Mouse (Mus musculus) forebrain, embryonic 16.5 days (tissue): Measurements from ENCODE around the gene Gnl1. TPM values are rescaled to one million over a fixed set of nuclear protein-coding genes. Genes with fewer than 3 reads are reported as not detected.
A peak's percentile ranks its signal among the peaks of the same experiment; 100 is the strongest.

Source experiments
- ATAC-seq: fragments of 200-750 bp; cut with Nextera tagmentation; 2 replicates; pipeline ENCODE4 v1.8.0; 2017; ENCODE audit warnings: mild to moderate bottlenecking, moderate library complexity
- H3K27ac ChIP-seq: fragments of 300-500 bp; sonication (generic); 2 replicates; pipeline ENCODE4 v1.5.1; 2014; ENCODE audit warnings: low read length, control low read depth
- H3K27me3 ChIP-seq: fragments of 300-500 bp; sonication (generic); replicated peaks from 2 replicates; pipeline ENCODE4 v1.6.1; 2014; ENCODE audit warnings: low read length; ENCODE audit not compliant: control insufficient read depth, insufficient read depth
- H3K36me3 ChIP-seq: fragments of 300-500 bp; sonication (generic); 2 replicates; pipeline ENCODE4 v1.6.1; 2014; ENCODE audit not compliant: control insufficient read depth, insufficient read depth
- H3K4me1 ChIP-seq: fragments of 300-500 bp; sonication (generic); replicated peaks from 2 replicates; pipeline ENCODE4 v1.6.1; 2014; ENCODE audit warnings: low read length; ENCODE audit not compliant: control insufficient read depth, insufficient read depth
- H3K4me2 ChIP-seq: fragments of 300-500 bp; sonication (generic); 2 replicates; pipeline ENCODE4 v1.6.1; 2014; ENCODE audit warnings: mild to moderate bottlenecking, low read length, control low read depth
- H3K4me3 ChIP-seq: fragments of 300-500 bp; sonication (generic); replicated peaks from 2 replicates; pipeline ENCODE4 v1.5.1; 2014; ENCODE audit warnings: mild to moderate bottlenecking, low read length, control low read depth
- H3K9ac ChIP-seq: fragments of 300-500 bp; sonication (generic); replicated peaks from 2 replicates; pipeline ENCODE4 v1.6.1; 2014; ENCODE audit warnings: low read depth, low read length, control low read depth
- H3K9me3 ChIP-seq: fragments of 300-500 bp; sonication (generic); 2 replicates; pipeline ENCODE4 v1.6.1; 2016; ENCODE audit warnings: low read length; ENCODE audit not compliant: control insufficient read depth
- WGBS: fragments of 180-500 bp; shearing (Covaris S2); extraction: QIAGEN DNeasy Blood & Tissue Kit; methylation state at CpG from one replicate; pipeline ENCODE4 v1.1.7; 2014; 5-methylcytosine and 5-hydroxymethylcytosine counted together
- polyA plus RNA-seq: library from polyadenylated mRNA; unstranded; fragments of >200 nt; fragmentation: Nextera tagmentation; extraction: Ambion mirVana; gene quantifications from 2 replicates; pipeline ENCODE4 v1.2.1, GENCODE M21; 2015

Gnl1 gene
- polyA plus RNA-seq, 1 experiment from 2014 or later, result 65.6 TPM

DNA sequence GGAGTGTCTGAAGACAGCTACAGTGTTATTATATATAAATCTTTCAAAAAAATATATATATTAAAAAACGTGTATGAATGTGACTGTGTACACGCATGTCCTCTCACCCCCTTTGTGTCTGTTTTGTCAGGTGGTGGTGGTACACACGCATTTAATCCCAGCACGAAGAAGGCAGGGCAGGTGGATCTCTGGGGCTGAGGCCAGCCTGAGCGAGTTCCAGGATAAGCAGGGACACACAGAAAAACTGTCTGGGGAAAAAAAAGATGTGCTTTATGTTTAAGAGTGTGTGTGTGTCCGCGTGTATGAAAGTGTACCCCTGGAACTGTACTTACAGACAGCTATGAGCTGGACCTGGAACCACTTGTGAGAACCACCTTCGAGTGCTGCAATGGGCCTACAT lies 25.0 kb upstream of the Gnl1 start:
- peaks cover 37% of the 10 kb centered on the region for H3K36me3 ChIP-seq
- WGBS, result 80% methylated on average over 8 of the region's 8 CpGs
- H3K27me3 ChIP-seq, result no peaks in the 10 kb centered on the region
- no peak overlapping the region for H3K9ac ChIP-seq
- no peaks in the 10 kb centered on the region for H3K4me1 ChIP-seq
- no peak overlapping the region for H3K4me3 ChIP-seq
- ATAC-seq, result no peak
- H3K4me2 ChIP-seq, result no peak overlapping the region
- H3K27ac ChIP-seq, result no peak overlapping the region
- no peaks in the 10 kb centered on the region for H3K9me3 ChIP-seq

DNA sequence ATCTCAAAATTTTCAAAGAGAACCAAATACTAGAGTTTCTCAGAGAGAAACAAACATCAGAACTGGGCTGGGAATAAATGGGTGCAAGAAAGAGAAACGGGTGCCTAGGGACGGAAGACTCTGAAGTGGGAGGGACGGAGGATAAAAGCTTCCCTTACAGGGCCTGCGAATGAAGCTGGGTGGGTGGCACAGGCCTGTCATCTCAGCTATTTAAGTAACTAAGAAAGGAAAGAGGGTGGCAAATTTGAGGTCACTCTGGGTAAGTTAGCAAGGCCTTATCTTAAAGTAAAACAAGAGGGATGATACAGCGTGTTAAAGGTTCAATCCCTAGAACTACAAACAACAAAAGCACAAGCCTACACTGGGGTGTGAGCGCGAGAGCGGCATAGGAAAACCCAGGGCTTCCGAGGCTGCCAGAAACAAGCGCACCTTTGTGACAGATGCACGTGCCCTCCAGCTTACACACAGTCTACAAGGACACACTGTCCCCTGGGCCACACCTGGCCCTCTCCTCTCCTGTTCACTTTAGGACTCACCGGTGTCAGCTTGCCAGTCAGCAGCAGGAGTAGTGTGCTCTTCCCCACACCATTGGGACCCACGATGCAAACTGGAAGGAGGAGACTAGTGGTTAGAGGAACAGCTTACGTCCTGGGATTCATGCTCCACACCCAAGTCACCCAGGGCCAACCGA lies 21.0 kb upstream of the Gnl1 start:
- H3K9me3 ChIP-seq, result no peaks in the 10 kb centered on the region
- peaks cover 61% of the 10 kb centered on the region for H3K36me3 ChIP-seq
- no peak overlapping the region for H3K4me2 ChIP-seq
- no peaks in the 10 kb centered on the region for H3K27me3 ChIP-seq
- no peak overlapping the region for H3K9ac ChIP-seq
- H3K4me1 ChIP-seq, result no peaks in the 10 kb centered on the region
- no peak overlapping the region for H3K27ac ChIP-seq
- no peak overlapping the region for H3K4me3 ChIP-seq
- no peak for ATAC-seq
- WGBS, result 95% methylated on average over 15 of the region's 15 CpGs

DNA sequence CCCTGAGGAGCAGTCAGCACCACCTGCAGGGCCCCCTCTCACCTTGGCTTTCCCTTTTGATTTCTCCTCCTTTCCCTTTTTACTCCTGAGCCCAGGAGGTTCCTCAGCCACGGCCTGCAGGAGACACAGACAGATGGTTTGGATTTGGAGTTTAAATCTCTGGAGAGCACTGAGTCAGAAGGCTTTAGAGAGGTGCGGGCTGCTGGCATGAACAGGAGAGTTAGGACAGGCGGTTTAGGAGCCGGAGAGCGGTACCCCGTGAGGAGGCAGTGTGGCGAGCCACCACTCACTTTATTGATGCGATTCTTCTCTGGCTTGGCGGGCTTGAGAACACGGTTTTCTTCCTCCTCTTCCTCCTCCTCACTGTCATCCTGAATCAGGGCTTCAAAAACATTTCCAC lies 16.4 kb upstream of the Gnl1 start:
- Histone ChIP-seq H3K9me3 (no peaks in the 10 kb centered on the region), H3K9ac (no peak overlapping the region), H3K27ac (no peak overlapping the region), H3K4me2 (no peak overlapping the region), H3K27me3 (no peaks in the 10 kb centered on the region), H3K4me3 (no peak overlapping the region), H3K36me3 (peaks cover 36% of the 10 kb centered on the region), H3K4me1 (peaks cover 6% of the 10 kb centered on the region)
- ATAC-seq, result no peak
- 94% methylated on average over 10 of the region's 10 CpGs for WGBS

DNA sequence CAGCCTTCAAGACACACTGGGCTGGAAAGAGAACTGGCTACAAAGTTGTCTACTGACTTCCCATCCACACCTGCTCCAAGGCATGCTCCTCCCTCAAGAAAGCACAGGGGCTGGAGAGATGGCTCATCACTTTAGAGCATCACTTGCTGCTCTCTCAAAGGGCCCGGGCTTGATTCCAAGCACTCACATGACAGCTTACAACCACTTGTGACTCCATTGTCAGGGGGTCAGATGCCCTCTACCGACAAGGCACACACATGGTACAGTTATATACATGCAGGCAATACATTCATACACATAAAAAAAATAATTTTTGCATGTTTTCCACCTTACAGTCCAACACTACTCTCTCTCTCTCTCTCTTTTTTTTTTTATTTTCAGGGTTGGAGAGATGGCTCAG lies 12.0 kb upstream of the Gnl1 start:
- no peak for ATAC-seq
- no peak overlapping the region for H3K9ac ChIP-seq
- 85% methylated on average over 2 of the region's 2 CpGs for WGBS
- H3K27me3 ChIP-seq, result no peaks in the 10 kb centered on the region
- peaks cover 2% of the 10 kb centered on the region for H3K36me3 ChIP-seq
- peaks cover 16% of the 10 kb centered on the region for H3K4me1 ChIP-seq
- no peak overlapping the region for H3K4me3 ChIP-seq
- H3K27ac ChIP-seq, result no peak overlapping the region
- no peaks in the 10 kb centered on the region for H3K9me3 ChIP-seq
- H3K4me2 ChIP-seq, result no peak overlapping the region

DNA sequence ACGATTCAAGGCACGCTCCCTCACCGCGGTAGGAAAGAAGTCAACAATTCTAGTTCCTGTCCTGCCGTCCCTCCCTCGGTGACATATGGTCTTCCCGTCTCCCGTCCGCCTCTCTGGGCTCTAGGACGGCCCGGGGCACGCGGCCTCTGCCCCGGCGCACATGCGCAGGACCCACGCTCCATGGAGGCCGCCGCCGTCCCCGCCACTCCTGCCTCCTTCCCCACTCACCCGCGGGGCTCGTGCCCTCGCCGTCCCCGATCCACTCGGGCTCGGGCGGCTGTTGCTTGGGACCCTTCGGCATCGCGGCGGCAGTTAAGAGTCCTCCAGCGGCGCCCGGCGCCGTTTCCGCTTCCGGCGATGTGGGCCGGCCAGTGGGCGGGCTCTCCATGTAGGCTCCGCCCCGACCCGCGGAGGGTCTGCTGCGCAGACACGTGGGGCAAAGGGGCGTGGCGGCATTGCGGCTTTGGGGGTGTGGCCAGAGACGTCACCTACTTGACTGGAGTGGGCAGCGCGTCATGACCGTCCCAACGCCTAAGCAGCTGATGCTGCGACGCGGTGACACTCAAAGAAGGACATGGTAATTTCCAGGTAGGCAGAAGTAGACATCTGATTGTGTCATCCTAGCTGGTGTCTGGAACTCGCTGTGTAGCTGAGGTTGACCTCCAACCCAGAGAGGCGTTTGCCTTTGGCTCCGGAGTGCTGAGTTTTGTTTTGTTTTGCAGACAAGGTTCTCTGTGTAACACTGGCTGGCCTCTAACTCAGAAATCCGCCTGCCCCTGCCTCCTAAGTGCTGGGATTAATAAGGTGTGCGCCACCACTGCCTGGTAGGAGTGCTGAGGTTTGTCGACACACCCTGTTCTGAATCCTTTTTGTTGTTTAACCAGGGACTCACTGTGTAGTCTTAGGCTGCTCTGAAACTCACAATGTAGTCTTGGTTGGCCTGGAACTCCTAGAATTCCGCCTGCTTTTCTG lies 9.9 kb upstream of the Gnl1 start, which contains the start of gene Abcf1:
Abcf1 (minus strand) TSS at position 344 of the 972 bp plus-strand sequence.
- Histone ChIP-seq H3K27ac (peak within 1 kb of the TSS; percentile 68), H3K4me2 (peak within 1 kb of the TSS; percentile 89), H3K9me3 (no peaks in the 10 kb centered on the region), H3K27me3 (no peaks in the 10 kb centered on the region), H3K4me3 (peak within 1 kb of the TSS; percentile 90), H3K36me3 (peaks cover 5% of the 10 kb centered on the region), H3K4me1 (peaks cover 16% of the 10 kb centered on the region), H3K9ac (peak within 1 kb of the TSS; percentile 83)
- under 1% methylated on average over 66 of the region's 68 CpGs for WGBS
- ATAC-seq, result peak; percentile 95

DNA sequence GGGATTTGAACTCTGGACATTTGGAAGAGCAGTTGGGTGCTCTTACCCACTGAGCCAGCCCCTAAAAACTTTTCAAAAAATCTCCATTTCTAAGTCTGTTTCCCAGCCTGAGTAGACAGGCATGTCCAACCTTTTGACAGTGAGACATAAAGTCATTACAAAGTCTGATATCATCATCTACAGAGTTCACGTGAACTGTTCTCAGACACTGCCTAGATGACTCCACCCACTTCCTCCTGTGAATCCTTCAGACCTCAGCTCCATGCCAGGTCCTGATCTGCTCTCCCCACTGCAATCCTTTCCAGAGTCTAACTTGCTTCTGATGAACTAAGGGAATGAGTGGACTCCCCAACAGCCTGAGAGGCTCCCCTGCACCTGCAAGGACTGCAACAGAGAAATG lies 7.5 kb upstream of the Gnl1 start:
- Histone ChIP-seq H3K4me1 (peaks cover 16% of the 10 kb centered on the region), H3K27me3 (no peaks in the 10 kb centered on the region), H3K36me3 (peaks cover 5% of the 10 kb centered on the region), H3K27ac (no peak overlapping the region), H3K4me3 (no peak overlapping the region), H3K4me2 (no peak overlapping the region), H3K9me3 (no peaks in the 10 kb centered on the region), H3K9ac (no peak overlapping the region)
- WGBS, result 56% methylated on average over 1 of the region's 1 CpGs
- no peak for ATAC-seq

DNA sequence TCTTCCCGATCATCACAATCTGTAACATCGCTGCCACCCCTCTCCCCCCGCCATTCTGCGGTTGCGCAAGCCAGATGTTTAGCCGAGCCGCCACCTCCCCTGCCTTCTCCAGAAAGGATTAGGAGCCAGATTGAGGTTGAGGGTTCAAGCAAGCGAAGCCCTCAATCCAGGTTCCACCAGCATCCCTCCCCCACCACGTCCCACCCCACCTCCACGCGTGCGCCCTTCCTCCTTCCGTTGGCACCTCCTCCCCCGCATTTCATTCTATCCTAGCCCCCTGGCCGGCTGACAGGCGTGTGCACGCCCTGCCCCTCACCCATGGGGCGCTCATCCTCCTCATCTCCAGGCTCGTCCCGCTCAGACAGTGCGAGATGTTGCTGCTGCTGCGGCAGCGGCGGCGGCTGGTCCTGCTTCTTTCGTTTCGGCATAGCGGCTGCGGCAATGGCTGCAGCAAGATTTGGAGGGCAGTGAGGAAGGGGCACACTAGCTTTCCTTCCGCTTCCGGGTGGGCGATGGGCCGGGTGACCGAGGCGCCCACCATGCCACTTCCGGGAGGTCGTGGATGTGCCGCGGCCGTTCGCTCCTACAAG lies 745 bp upstream of the Gnl1 start:
- Histone ChIP-seq H3K27me3 (no peaks in the 10 kb centered on the region), H3K36me3 (peaks cover 8% of the 10 kb centered on the region), H3K4me3 (peak overlapping the region; percentile 97), H3K4me1 (peaks cover 17% of the 10 kb centered on the region), H3K9me3 (no peaks in the 10 kb centered on the region), H3K27ac (peak overlapping the region; percentile 96), H3K9ac (peak overlapping the region; percentile 76), H3K4me2 (peak overlapping the region; percentile 79)
- WGBS, result under 1% methylated on average over 40 of the region's 41 CpGs
- ATAC-seq, result peak; percentile 86

DNA sequence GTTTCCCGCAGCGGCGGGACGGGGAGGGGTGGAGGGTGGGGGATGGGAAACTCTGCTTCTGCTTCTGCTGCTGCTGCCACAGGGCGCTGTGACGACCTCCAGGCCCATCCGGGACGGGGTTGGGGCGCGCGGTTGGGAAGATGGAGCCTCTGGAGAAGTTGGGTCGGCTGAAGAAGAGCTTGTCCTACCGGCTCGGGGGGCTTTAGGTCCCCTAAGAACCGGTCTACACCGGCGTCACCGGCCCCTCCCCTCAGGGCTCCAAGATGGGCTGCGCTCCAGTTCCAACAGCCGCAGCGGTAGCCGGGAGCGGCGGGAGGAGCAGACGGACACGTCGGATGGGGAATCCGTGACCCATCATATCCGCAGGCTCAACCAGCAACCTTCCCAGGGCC lies 708 bp downstream of the Gnl1 start:
- H3K36me3 ChIP-seq, result peaks cover 7% of the 10 kb centered on the region; the same call in 1 of the 2 replicates
- ATAC-seq, result peak; percentile 27
- peak overlapping the region; percentile 76 for H3K9ac ChIP-seq
- H3K27ac ChIP-seq, result peak overlapping the region; percentile 96
- H3K27me3 ChIP-seq, result no peaks in the 10 kb centered on the region
- peaks cover 17% of the 10 kb centered on the region for H3K4me1 ChIP-seq
- peak overlapping the region; percentile 97 for H3K4me3 ChIP-seq
- H3K4me2 ChIP-seq, result peak overlapping the region; percentile 79
- no peaks in the 10 kb centered on the region for H3K9me3 ChIP-seq
- under 1% methylated on average over 29 of the region's 29 CpGs for WGBS

DNA sequence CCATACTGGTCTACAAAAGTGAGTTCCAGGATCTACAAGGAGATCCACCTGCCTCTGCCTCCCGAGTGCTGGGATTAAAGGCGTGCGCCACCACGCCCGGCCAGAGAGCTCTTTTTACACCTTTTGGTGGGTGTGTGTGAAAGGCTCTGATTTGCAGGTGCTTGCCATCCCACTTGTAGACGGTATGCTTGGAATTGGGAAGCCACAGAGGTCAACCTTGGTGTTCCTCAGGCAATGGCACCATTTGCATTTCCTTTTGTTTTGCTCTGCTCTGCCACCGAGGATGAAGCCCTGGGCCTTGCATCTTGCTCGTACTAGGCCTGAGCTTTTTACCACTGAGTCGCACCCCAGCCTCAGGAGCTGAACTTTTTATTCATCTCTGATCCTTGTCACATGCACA lies 2.1 kb downstream of the Gnl1 start:
- no peak overlapping the region for H3K4me2 ChIP-seq
- 90% methylated on average over 9 of the region's 9 CpGs for WGBS
- no peak overlapping the region for H3K27ac ChIP-seq
- H3K4me1 ChIP-seq, result peaks cover 17% of the 10 kb centered on the region
- H3K4me3 ChIP-seq, result no peak overlapping the region
- no peaks in the 10 kb centered on the region for H3K27me3 ChIP-seq
- no peak for ATAC-seq
- peaks cover 7% of the 10 kb centered on the region; the same call in 1 of the 2 replicates for H3K36me3 ChIP-seq
- no peak overlapping the region for H3K9ac ChIP-seq
- no peaks in the 10 kb centered on the region for H3K9me3 ChIP-seq
